Mouse (Mus musculus) olfactory bulb, adult 2 months (tissue): ENCODE results near the gene Abhd16b.

Experiments used
- CTCF ChIP-seq: fragments of 200-500 bp; IDR thresholded peaks from 2 replicates; pipeline ENCODE4 v1.5.1; 2012; ENCODE audit warnings: low read depth, mild to moderate bottlenecking, low read length, moderate library complexity; ENCODE audit not compliant: insufficient read depth
- POLR2A ChIP-seq: fragments of 200-500 bp; IDR thresholded peaks from 2 replicates; pipeline ENCODE4 v1.6.1; 2012; ENCODE audit warnings: mild to moderate bottlenecking, low read depth, low read length, moderate library complexity; ENCODE audit not compliant: insufficient read depth

DNA sequence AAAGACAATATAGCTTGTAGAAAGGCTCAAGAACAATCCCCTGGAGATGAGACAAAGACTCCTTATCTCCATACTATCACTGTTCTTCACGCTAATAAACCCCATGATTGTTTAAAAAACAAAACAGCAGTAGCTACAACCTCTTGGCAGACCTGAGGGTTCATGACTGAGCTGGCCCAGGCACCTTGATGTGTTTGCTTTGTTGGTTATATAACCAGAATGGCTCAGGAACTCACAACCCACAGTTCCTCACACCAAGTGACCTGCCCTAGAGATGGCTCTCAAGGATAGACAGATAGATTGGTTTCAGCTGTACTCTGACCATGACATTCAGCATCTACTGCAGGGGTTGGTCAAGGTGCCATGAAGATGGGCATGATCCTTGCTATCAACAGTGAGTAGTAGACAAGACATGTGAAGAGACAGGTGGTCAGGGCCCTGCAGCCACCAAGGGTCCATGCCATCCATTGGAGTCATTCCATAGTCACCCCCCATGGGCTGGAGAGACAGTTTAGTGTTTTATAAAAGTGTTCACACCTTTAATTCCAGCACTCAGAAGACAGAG, 31.4 kb upstream of the Abhd16b start:
- no peak for TF ChIP-seq CTCF
- no peak for TF ChIP-seq POLR2A
